Mouse (Mus musculus) heart, postnatal 0 days (tissue): ENCODE results near the gene C1ql4. TPM values are rescaled to one million over a fixed set of nuclear protein-coding genes. Genes with fewer than 3 reads are reported as not detected.
"Not testable (repeated sequence)": the region's sequence is repeated elsewhere in the genome, so short reads cannot be mapped to it uniquely, and the experiment has no call there.

ENCODE experiments used
- ATAC-seq: fragments of 200-750 bp; cut with Nextera tagmentation; 2 replicates; pipeline ENCODE4 v1.8.0; 2017; ENCODE audit warnings: low read depth, moderate number of reproducible peaks, moderate library complexity; ENCODE audit not compliant: insufficient read depth
- DNase-seq: peaks from one replicate; pipeline ENCODE4 v3.0.0-alpha.2; 2016; ENCODE audit warnings: low spot score
- H3K27ac ChIP-seq: fragments of 300-500 bp; sonication (generic); 2 replicates; pipeline ENCODE4 v1.5.1; 2014; ENCODE audit warnings: low read depth, mild to moderate bottlenecking
- H3K27me3 ChIP-seq: fragments of 300-500 bp; sonication (generic); 2 replicates; pipeline ENCODE4 v1.6.1; 2014; ENCODE audit warnings: low read length, mixed read lengths; ENCODE audit not compliant: control insufficient read depth, insufficient read depth
- H3K36me3 ChIP-seq: fragments of 300-500 bp; sonication (generic); replicated peaks from 2 replicates; pipeline ENCODE4 v1.6.1; 2014; ENCODE audit warnings: low read length, mixed read lengths; ENCODE audit not compliant: control insufficient read depth, insufficient read depth
- H3K4me1 ChIP-seq: fragments of 300-500 bp; sonication (generic); 2 replicates; pipeline ENCODE4 v1.6.1; 2014; ENCODE audit warnings: antibody characterized with exemption; ENCODE audit not compliant: control insufficient read depth, insufficient read depth
- H3K4me2 ChIP-seq: fragments of 300-500 bp; sonication (generic); 2 replicates; pipeline ENCODE4 v1.6.1; 2014; ENCODE audit warnings: low read depth, mild to moderate bottlenecking, low read length, moderate library complexity
- H3K4me3 ChIP-seq: fragments of 300-500 bp; sonication (generic); 2 replicates; pipeline ENCODE4 v1.5.1; 2014; ENCODE audit warnings: low read depth, low read length
- H3K9ac ChIP-seq: fragments of 300-500 bp; sonication (generic); replicated peaks from 2 replicates; pipeline ENCODE4 v1.6.1; 2014; ENCODE audit warnings: low read depth, low read length, mixed read lengths
- H3K9me3 ChIP-seq: fragments of 300-500 bp; sonication (generic); replicated peaks from 2 replicates; pipeline ENCODE4 v1.6.1; 2016; ENCODE audit warnings: low read length; ENCODE audit not compliant: control insufficient read depth
- CTCF ChIP-seq: IDR thresholded peaks from 2 replicates; pipeline ENCODE4 v1.5.1; 2016; ENCODE audit warnings: antibody characterized with exemption, control low read depth, low read depth
- EP300 ChIP-seq: IDR thresholded peaks from 2 replicates; pipeline ENCODE4 v1.6.1; 2016; ENCODE audit warnings: antibody characterized with exemption, low read depth
- WGBS: fragments of 180-500 bp; shearing (Covaris S2); extraction: QIAGEN DNeasy Blood & Tissue Kit; methylation state at CpG from one replicate; pipeline ENCODE4 v1.1.7; 2014; 5-methylcytosine and 5-hydroxymethylcytosine counted together
- polyA plus RNA-seq: library from polyadenylated mRNA; unstranded; fragments of >200 nt; fragmentation: Nextera tagmentation; extraction: Ambion mirVana; gene quantifications from 2 replicates; pipeline ENCODE4 v1.2.1, GENCODE M21; 2015
- total RNA-seq: library from RNA; depleted of rRNA; stranded (reverse); fragments of >200 nt; gene quantifications from 2 replicates; pipeline ENCODE4 v1.2.3, GENCODE M21; 2014; ENCODE audit warnings: low replicate concordance

C1ql4 gene
- total and polyA plus RNA-seq, 2 experiments from 2014 or later, result 0.20 TPM; not detected in 1

DNA sequence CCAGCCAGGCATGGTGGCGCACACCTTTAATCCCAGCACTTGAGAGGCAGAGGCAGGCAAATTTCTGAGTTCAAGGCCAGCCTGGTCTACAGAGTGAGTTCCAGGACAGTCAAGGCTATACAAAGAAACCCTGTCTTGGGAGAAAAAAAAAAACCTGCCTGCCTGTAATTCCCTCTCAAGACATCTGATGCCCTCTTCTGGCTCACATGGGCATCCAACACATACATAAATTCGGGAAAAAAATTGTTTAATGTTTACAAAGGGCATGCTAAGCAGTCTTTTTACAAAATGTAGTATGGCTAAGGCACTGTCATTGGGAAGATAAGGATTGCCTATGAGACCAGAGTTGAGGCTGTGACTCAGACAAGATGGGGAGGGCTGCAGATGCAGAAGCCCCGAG is 7.8 kb downstream of the C1ql4 start:
- Histone ChIP-seq H3K4me3 (no peak overlapping the region), H3K9me3 (no peaks in the 10 kb centered on the region), H3K36me3 (peaks cover 34% of the 10 kb centered on the region), H3K4me2 (no peak overlapping the region), H3K9ac (no peak overlapping the region), H3K27me3 (peaks cover 13% of the 10 kb centered on the region), H3K27ac (no peak overlapping the region), H3K4me1 (peaks cover 10% of the 10 kb centered on the region)
- WGBS, result 79% methylated on average over 3 of the region's 3 CpGs
- ATAC-seq (no peak), DNase-seq (no peak)
- TF ChIP-seq EP300 (no peak), CTCF (no peak)

GRCm38 (mm10) chr15:99078181-99078910 is 9.3 kb downstream of the C1ql4 start:
- WGBS, result 71% methylated on average over 14 of the region's 15 CpGs
- H3K9ac ChIP-seq, result no peak overlapping the region
- peaks cover 34% of the 10 kb centered on the region for H3K36me3 ChIP-seq

DNA sequence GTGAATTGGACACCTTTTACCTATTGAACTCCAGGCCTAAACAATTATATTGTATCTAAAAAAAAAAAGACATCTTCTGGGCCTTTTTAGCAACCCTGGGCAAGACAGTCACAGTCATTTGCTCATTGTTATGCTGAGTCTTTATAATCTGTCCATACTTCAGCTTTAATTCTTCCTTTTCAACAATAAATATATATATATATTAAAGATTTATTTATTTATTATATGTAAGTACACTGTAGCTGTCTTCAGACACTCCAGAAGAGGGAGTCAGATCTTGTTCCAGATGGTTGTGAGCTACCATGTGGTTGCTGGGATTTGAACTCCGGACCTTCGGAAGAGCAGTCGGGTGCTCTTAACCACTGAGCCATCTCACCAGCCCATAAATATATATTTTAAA is 11.6 kb downstream of the C1ql4 start:
- 97% methylated on average over 3 of the region's 3 CpGs for WGBS
- not testable (repeated sequence) for H3K27ac ChIP-seq, H3K27me3 ChIP-seq, H3K9me3 ChIP-seq, DNase-seq, ATAC-seq
- Histone ChIP-seq H3K4me3 (peak overlapping the region; percentile 64; the same call in 1 of the 2 replicates), H3K9ac (0 out of 2 replicates have a peak overlapping the region, but pooled peaks have one; percentile 76), H3K36me3 (peaks cover 14% of the 10 kb centered on the region), H3K4me1 (peaks cover 16% of the 10 kb centered on the region), H3K4me2 (peak overlapping the region; percentile 90; the same call in 1 of the 2 replicates)

More at GRCm38 (mm10) chr15:99078181-99078910, 9.3 kb downstream of the C1ql4 start:
- H3K27me3 ChIP-seq, result no peaks in the 10 kb centered on the region
- DNase-seq (no peak), ATAC-seq (no peak)
- peaks cover 16% of the 10 kb centered on the region for H3K4me1 ChIP-seq
- TF ChIP-seq CTCF (no peak), EP300 (no peak)
- H3K4me3 ChIP-seq, result no peak overlapping the region
- no peak overlapping the region for H3K27ac ChIP-seq
- no peaks in the 10 kb centered on the region for H3K9me3 ChIP-seq
- H3K4me2 ChIP-seq, result no peak overlapping the region

- H3K9me3 ChIP-seq, result no peaks in the 10 kb centered on the region
- peaks cover 16% of the 10 kb centered on the region for H3K4me1 ChIP-seq
- H3K36me3 ChIP-seq, result peaks cover 4% of the 10 kb centered on the region; the same call in 1 of the 2 replicates
- peak overlapping the region; percentile 64 for H3K4me3 ChIP-seq
- DNase-seq (peak; percentile 99), ATAC-seq (peak; percentile 97)
- H3K9ac ChIP-seq, result peak overlapping the region; percentile 76
- H3K27ac ChIP-seq, result peak overlapping the region; percentile 96
- H3K27me3 ChIP-seq, result no peaks in the 10 kb centered on the region
- under 1% methylated on average over 44 of the region's 44 CpGs for WGBS
- TF ChIP-seq CTCF (no peak), EP300 (no peak)
- H3K4me2 ChIP-seq, result peak overlapping the region; percentile 90
These were observed 12.8 kb downstream of the C1ql4 start for GRCm38 (mm10) chr15:99074600-99075333.

- ATAC-seq, result no peak
These were observed 13.5 kb downstream of the C1ql4 start, which contains the start of gene Troap for GRCm38 (mm10) chr15:99074019-99074599. TSS of gene Troap (plus strand) at chr15:99074575.

More at GRCm38 (mm10) chr15:99074019-99074599, 13.5 kb downstream of the C1ql4 start, which contains the start of gene Troap:
- Histone ChIP-seq H3K27ac (peak within 1 kb of the TSS; percentile 96), H3K4me3 (peak within 1 kb of the TSS; percentile 64), H3K27me3 (no peaks in the 10 kb centered on the region), H3K9me3 (no peaks in the 10 kb centered on the region), H3K9ac (peak within 1 kb of the TSS; percentile 76), H3K4me1 (peaks cover 16% of the 10 kb centered on the region), H3K4me2 (peak within 1 kb of the TSS; percentile 90), H3K36me3 (peaks cover 4% of the 10 kb centered on the region; the same call in 1 of the 2 replicates)
- no peak for DNase-seq
- WGBS, result 17% methylated on average over 9 of the region's 9 CpGs
- TF ChIP-seq CTCF, result no peak
- no peak for TF ChIP-seq EP300
